Mouse (Mus musculus) kidney, postnatal 25 days (tissue): ENCODE results near the gene Gm10518.
"Not testable (repeated sequence)": the region's sequence is repeated elsewhere in the genome, so short reads cannot be mapped to it uniquely, and the experiment has no call there.

ENCODE experiments used
- DNase-seq, 2 experiments: peaks; one replicate each; pipeline ENCODE4 v3.0.0; 2021; ENCODE audit warnings: mixed read lengths in 2 of 2

The Gm10518 gene

DNA sequence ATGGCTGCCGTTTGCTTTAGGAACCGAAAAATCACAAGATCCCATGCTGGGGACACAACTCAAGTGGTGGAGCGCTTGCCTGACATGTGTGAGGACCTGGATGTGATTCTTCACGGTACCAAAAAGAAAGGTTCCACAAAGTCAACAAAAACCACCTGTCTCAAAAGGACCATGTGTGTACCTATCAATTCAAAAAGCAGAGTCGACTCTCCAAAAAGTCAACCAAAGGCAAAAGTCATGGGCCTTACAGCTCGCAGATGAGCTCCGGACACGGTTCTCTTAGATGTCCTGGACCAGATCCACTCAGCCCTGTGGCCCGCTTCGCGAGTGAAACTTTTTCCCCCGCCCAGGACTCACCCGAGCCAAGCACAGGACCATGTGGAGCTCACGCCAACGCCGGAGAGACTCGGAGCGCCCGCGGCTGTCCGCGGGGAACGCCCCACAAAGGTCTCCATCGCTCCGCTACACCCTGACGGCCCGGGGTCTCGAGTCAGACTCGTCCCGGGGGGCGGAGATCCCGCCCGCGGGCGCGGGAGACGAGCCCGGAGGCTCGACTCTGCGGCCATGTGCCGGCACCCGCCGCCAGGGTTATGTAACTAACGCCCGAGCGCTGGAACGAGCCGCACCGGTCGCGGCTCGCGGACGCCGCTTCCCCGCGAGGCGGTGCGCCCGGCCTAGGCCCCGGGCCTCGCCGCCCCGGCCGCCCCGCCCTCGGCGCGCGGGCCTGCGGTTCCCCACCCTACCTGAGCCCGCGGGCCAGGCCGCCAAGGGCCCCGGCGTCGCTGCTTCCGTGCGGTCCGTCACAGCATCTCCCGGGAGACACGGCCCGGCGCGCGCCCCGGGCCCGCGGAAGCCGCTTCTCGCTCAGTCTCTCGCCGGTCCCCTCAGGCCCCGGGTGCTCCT is at the start of gene Gm10518:
Gene Gm10518 (plus strand): TSS at position 767 of the 903 bp plus-strand sequence.
- peak; percentile 66 to 87 for DNase-seq

DNA sequence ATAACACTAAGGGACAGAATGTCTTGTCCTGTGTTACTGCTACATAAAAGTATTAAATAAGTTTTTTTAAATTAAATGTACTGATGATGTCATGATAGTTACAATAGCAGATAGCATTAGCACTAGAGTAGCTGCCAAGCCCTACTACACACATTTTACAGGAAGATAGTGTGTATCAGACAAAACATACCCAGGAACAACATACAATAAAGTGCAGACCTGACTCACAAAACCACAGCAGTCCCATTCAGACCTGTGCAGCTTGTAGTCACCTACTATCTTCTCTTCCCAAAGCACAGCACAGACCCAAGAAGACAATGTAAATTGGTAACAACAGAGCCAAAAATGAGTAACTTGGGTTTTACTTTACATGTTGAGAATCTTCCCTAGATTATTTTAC is 46.7 kb upstream of the Gm10518 start:
- no peak for DNase-seq

DNA sequence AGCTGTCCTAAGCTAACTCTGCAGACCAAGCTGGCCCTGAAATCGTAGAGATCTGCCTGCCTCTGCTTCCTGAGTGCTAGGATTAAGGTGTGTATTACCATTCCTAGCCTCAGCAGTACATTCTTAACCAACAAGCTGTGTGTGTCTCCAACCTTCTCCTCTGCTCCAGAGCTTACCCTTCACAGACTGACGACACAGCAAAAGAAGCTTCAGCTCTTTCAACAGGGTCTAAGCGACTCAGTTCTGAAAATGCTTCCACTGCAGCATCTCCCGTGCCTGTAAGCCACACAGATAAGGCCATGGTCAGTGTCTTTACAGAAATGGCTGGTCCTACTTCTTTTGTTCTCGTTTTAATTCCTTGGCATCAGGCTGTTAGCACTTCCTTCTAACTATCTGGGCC is 43.1 kb upstream of the Gm10518 start:
- no peak for DNase-seq

DNA sequence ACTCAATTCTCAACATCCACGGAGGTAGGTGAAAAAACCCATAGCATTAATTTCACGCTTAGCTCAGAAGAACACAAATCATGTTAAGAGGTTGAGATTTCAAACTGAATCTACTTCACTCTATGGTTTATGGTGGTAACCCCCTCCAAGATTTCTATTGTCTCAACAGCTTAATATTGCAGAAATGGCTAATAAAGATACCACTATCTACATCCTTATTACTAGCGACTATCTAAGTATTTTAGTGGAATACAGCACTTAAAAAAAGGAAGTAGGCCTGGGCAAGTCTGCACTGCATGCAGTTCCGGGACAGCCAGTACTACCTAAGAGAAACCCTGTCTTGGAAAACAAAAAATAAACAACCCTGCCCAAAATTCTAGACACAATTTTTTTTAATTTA is 42.6 kb upstream of the Gm10518 start:
- no peak for DNase-seq

DNA sequence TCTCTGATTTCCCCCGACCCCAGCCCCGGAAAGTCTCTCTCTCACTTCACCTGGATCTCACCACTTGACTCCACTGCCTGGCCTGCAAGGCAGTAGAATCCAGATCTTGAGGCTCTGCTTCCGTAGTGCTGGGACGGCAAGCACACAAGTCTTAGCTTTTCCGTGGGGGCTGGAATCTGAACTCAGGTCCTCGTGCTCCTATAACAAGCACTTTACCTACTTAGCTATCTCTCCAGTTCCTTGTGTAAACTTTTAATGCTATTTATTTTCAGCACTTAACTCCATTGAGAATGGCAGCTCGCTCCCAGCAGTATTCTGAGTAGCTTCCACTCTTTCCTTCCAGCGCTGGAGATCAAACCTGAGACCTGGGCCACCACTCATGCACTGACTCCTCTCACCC is 26.3 kb upstream of the Gm10518 start:
- DNase-seq = no peak

DNA sequence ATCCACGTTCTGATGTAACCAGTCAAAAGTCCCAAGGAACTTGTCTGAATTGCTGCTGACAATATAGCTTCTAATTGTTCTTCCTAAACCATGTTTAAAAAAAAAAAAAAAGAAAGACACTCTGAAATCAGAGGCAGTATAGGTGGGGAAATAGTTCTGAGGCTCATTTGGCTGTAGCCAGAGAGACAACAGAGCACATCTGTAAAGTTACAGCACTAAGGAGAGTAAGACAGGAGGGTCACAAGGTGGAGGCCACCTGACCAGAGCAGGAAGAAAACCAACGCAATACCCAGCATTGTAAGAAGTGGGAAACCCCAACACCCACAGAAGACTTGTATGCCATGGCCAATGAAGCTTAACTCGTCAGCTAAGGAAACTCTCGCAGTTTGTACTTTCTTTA is 19.1 kb upstream of the Gm10518 start:
- no peak for DNase-seq

DNA sequence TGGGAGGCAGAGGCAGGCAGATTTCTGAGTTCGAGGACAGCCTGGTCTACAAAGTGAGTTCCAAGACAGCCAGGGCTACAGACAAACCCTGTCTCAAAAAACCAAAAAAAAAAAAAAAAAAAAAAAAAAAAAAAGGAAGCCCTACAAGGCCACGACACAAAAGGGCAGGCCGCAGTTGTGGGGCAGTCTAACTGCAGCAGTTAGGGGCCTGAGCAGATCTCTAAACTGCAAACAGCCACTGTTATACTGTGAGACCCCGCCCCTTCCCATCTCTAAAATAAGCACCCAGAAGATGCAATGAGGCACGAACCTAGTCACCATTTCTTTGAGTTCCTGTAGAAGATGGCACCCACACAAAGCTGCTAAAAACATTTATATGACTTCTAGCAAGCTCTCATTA is 17.7 kb upstream of the Gm10518 start:
- DNase-seq = no peak

DNA sequence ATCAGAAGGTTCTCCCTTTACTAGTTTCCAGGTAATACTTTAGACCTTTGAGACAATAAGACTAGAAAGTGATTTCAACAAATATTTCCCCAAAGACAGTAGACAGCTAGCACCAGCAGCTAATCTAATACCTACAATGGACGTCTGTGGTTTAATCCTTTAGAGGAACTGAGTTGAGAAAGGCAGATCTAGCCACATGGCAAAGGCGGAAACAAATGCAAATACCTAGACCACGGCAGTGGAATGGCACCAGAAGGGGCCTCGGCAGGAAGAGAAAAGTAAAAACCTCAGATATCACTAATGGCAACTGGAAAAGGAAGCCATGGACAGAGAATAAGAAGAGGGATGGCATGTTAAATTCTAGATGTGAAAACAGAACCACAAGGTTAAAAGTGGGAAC is 15.9 kb upstream of the Gm10518 start:
- DNase-seq = no peak

DNA sequence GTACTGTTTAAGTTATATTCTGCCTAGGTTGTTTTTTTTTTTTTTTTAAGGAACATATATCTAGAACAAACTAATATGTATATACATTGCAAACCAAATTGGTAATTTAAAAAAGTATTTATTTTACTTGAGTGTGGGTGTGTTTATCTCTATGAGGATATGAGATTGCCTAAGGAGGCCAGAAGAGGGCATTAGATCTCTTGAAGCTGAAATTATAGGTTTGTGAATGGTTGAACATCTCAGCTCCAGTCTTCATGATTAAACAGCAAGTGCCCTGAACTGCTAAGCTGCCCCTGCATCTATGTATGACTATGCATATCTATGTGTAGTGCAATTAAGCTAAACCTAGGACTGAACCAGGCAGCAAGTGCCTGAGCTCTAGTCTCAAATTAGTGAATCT is 4.4 kb upstream of the Gm10518 start:
- DNase-seq = no peak

DNA sequence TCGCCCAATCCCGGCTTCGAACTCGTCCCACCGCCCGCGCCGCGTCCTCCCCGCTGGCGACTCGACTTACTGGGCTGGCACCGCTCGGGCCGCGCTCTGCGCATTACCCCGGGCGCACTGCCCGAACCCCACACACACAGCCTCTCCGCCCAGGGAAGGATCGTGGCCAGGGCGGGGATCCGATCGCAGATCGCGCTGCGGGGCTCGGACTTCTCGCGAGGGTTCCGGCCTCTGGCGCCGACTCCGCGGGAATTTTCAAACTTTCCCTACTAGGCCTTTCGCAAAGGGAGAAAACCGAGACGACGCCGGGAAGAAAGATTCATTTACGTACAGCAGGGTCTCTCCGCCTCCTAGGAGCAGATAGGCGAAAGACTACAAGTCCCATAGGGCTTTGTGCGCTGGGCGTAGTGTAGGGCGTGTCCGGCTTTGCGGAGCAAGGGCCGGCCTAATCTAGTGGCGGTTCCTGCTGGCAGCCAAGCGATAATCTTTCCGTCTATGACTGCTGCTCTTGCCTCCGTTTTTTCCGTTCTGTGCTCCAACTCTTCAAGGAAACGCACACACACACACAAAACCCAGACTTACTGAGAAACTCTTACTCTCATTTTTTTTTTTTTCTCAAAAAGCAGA is 450 bp downstream of the Gm10518 start, which contains the start of gene Ahctf1:
Gene Ahctf1 (minus strand): TSS at position 168 of the 627 bp plus-strand sequence.
- peak; percentile 99 for DNase-seq

DNA sequence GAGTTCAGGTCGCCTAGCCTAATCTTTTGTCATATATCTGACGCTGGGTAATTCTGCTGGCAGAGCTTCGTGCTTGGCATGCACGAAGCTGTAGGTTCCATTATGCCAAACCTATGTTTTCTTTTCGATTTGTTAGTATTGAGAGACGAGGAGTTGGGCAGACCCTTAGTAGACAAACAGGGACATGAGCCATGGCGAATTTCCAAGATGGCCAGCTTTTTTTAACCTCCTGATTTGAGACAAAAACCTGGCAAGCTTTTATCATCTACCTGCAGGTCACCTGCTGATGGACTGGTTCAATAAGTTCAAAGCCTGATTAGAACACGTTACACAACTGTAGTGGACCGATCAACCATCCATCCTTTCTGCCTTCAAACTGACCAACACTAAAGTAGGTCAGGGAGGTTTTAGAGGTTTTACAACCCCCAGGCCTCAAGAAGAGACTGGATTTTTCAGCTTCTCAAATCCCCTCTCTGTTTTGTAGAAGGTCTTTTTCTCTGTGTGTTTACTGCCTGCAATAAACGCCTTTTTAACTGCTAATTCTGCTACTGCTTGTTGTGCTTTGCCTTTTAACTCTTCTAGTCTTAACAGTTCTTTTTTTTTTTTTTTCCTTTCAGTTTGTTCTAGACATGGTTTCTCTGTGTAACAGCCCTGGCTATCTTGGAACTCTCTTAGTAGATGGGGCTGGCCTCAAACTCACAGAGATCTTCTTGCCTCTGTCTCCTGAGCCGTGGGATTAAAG is 1.1 kb downstream of the Gm10518 start:
- DNase-seq = peak; percentile 21 to 42

DNA sequence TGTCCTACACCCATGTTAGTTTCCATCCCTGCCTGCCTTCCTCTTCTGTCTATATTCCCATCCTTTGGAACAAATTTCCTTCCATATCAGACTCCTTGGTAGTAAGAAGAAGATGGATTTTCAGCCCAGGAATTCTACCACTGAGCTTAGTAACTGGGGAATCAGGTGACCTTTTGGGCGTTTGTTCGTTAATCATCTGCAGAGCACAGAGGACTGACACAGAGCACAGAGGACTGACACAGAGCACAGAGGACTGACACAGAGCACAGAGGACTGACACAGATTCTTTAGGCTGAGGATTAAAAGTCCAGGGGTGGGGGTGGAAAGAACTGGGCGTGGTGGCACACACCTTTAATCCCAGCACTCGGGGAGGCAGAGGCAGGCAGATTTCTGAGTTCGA is 2.6 kb downstream of the Gm10518 start:
- DNase-seq = peak; percentile 54 to 71

DNA sequence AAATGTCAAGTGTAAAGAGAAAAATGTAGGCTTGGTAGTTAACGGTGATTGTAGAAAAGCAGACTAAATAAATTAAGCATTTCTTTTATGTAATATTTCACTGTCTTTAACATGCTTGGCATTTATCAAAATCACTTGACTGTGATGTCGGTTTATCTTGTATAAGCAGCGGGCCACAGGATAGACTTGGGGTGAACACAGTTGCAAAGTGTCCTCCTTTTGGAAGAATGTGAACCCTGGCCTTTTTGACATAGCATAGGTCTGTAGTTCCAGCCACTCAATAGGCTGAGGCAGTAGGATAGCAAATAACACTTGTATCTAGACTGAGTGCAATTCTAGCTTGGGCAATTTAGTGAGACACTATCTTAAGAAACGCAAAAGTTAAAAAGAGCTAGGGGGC is 4.3 kb downstream of the Gm10518 start:
- no peak for DNase-seq

DNA sequence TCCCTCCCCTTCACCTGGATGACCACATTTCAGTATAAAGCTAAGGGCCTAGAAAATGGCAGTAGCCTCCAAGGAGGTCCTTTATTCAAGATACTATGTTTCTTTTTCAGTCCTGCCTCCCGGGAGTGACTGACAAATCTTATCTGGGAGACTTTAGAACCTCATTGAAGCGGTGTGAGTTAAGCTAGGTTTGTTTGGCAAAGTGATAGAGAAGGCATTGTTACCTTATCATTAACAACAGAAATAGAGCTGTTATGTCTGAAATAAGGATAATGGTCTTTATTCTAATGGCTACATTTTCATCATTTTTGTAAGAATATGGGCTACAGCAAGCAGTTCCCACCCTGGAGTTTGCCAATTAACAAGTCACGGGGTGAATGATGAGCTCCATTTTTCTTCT is 5.1 kb downstream of the Gm10518 start:
- DNase-seq = no peak

DNA sequence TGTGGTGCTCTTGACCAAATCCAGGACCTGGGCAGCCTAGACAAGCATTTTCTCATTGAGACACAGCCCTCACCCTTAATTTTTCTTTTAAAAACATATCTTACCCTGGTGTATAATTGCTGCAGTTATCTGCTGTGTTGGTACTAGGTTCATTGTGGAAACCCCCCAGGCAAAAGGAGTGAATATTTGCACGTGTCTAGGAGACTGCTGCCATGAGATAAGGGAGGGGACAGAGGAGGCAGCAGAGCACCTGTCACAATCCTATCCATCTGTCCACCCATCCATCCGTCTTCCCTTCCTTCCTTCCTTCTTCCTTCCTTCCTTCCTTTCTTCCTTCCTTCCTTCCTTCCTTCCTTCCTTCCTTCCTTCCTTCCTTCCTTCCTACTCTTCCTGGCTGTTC is 10.2 kb downstream of the Gm10518 start:
- DNase-seq = no peak

DNA sequence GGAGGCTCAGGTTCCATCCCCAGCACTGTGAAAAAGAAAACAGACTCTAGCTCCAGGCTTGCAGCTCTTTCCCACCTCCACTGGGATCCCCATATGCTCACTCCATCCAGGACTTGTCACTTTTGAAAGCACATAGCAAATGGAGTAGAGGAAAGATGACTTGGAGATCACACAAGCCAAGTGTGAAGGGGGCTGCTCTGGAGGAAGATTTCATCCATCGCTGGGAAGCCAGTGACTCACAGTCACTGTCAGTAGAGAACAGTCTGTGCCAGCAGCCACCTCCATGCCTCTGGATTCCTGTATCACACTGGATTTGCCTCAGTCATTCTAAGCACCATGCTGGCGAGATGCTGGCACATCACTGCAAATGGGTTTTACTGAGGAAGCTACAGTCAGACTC is 11.4 kb downstream of the Gm10518 start:
- DNase-seq = no peak

DNA sequence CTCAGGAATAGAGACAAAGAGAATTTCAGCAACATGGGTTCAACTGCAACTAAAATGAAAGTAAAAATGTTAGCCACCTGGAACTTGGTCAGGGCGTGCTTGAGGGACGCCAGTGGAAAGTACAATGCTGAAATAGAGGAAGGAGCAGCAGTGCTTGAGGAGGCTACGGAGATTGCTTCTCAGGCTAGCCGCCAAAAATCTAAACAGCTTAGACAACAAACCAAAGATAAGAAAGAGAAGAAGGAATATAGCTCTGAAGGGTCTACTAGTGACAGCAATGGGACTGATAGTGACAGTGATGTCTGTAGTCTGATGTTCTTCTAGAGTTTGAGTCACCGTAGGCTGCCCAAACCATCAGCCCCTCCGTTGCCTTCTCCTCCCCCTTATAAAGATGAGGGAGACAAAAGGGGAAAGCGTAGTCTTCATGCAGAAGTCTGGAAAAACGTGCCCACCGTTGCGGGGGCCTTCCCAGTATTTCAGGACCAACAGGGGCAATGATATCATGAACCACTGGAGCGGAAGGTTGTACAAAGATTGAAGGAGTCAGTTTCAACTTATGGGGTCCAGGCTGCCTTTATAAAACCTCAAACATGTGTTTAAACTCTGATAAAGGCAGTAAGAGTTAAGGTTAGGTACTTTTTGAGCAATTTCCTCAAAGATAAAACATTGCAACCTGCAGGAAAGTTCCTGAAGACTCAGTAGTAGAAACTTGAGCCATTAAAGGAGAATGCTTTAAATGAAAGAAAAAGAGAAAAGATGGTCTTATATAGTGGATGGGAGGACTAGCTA is 15.5 kb downstream of the Gm10518 start:
- not testable (repeated sequence) for DNase-seq

DNA sequence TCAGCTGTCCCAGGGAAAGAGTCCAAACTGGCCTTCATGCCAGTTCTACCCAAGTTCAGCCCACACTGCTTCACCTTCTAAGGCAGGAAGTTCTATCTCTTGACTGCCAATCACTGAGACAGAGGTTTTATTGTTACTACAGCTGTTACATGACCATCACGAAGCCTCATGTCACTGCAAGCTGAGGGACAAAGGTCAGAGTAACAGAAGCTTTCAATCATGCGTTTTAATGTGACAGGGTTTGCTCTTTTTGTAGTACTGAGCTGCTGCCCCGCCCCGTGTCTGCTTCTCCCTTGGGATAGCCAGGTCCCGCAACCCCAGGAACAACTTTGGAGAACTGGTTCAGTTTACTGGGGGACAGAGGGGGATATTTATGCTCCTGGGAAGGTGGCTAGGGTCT is 21.4 kb downstream of the Gm10518 start:
- no peak for DNase-seq

DNA sequence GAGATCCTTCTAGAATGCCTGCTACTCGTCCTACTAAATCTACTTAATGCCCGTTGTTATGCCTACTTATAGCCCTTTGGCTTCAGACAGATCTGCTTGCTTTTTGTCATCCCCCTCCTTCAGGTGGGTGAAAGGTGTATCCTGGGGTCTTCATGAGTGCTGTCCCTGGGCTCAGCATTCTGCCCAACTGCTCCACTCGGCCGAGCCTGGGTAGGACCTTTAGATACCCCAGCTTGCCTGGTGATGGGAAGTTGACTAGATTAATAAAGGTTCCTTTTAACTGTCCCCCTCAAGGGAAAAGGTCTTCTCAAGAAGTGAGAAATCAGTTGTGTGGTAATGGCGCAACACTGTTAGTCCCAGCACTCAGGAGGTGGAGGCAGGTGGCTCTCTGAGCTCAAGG is 24.9 kb downstream of the Gm10518 start:
- no peak for DNase-seq

DNA sequence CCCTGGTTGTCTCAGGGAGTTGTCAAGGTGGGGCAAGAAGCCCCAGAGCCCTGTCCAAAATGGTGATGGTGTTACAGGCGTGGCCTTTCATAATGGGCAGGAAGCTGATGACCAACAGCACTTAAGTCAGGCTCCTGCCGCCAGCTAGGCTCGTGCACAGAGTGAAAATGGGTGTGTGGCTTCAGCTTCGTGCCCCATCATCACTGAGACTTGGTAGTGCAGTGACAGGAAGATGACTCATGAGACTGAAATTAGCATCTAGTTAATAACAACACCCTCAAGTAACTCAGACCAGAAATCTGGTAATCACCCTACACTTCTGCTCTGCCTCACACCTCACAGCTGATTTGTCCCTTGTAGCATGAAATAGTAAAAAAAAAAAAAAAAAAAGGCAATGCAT is 25.7 kb downstream of the Gm10518 start:
- DNase-seq = no peak

DNA sequence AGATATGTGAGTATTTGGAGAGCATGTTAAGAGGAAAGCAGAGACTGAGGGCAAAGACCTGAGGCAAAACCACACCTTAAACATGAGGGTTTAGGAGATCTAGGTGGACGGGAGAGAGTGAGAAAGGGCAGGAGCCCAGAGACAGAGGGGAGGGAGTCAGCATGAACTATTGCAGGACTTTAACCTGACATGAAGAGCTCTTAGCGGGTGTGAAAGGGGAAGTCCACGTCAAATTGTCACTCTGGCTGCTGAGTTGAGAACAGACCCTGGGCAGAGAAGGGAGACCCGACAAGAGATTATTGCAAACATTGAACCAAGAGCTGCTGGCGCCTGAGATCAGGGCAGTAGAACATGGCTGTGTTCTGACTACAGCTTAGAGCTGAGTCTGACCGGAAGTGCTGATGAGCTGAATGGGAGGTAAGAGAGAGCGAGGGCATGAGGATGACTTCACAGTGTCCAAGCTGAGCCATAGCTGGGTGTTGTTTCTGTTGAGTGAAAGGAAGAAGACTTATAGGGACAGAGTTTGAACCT is 29.6 kb downstream of the Gm10518 start:
- DNase-seq = no peak

DNA sequence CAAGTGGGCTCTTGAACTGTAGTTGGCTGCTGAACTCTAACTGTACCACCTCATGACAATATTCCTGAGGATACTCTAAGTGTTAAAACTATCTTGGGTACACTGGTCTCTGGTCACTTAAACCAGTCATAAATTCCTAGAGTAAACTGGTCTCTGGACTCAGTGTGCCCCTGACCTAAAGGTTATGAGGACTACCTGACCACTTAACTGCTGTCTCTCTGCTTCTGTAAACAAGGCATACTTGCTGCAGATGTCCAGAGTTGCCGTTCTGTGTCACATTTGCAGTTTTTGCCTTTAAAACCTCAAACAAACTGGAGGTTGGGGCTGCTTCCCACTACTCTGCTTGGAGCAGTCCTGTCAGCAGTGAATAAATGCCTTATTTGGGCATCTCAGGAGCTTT is 30.4 kb downstream of the Gm10518 start:
- DNase-seq = no peak
